8 mouse cellular contexts compared by ENCODE assay signal in genomic region chr11:57727303-57727969, GRCm38 (mm10).
DNase-seq lines count a peak whose midpoint lies in the region; ATAC-seq and TF ChIP-seq lines count a peak whose summit lies in the region.
"Had no signal": no experiment of that assay in that cellular context is flagged by ENCODE, and none has a peak within 500 bp of the region (broad histone marks: within the 10 kb centered on the region; RNA-seq: fewer than 3 reads in every experiment).

No protein-coding gene starts in this region.

- H3K4me1 ChIP-seq in kidney, embryonic 16.5 days (ENCODE audit: insufficient read depth, low read length), result peaks cover 8% of the 10 kb centered on the region; the same call in 1 of the 2 replicates
- H3K4me1 ChIP-seq in midbrain, postnatal 0 days (ENCODE audit: insufficient read depth, low read length), result no peaks in the 10 kb centered on the region
- H3K4me1 ChIP-seq: heart, embryonic 15.5 days had no signal

- intact Hi-C loops in left cerebral cortex, postnatal 36 days (cut with DNase I), result no loop called here

- H3K9ac ChIP-seq in kidney, embryonic 16.5 days (replicated peaks; ENCODE audit: low read length), result no peak overlapping the region
- H3K9ac ChIP-seq in midbrain, postnatal 0 days (replicated peaks; ENCODE audit: low read length, poor library complexity, severe bottlenecking), result no peak overlapping the region
- H3K9ac ChIP-seq: heart, embryonic 15.5 days had no signal

- ATAC-seq in kidney, embryonic 16.5 days (ENCODE audit: low FRiP score, low TSS enrichment), result peak; percentile 80
- ATAC-seq in midbrain, postnatal 0 days (ENCODE audit: low FRiP score), result peak; percentile 72

- H3K4me3 ChIP-seq in kidney, embryonic 16.5 days (ENCODE audit: low read length), result no peak overlapping the region
- no peak overlapping the region for H3K4me3 ChIP-seq in midbrain, postnatal 0 days (ENCODE audit: low read depth, low read length)
- H3K4me3 ChIP-seq: heart, embryonic 15.5 days had no signal

- no peaks in the 10 kb centered on the region for H3K27me3 ChIP-seq in kidney, embryonic 16.5 days (ENCODE audit: insufficient read depth, low read length)
- H3K27me3 ChIP-seq in midbrain, postnatal 0 days (ENCODE audit: insufficient read depth, low read length), result no peaks in the 10 kb centered on the region
- H3K27me3 ChIP-seq: heart, embryonic 15.5 days had no signal

- H3K4me2 ChIP-seq in kidney, embryonic 16.5 days (replicated peaks; ENCODE audit: low read depth, low read length), result no peak overlapping the region
- H3K4me2 ChIP-seq in midbrain, postnatal 0 days (ENCODE audit: low read depth, low read length, poor library complexity, severe bottlenecking), result no peak overlapping the region
- H3K4me2 ChIP-seq: heart, embryonic 15.5 days had no signal

- peak; percentile 63 to 84 for DNase-seq in cerebellum, postnatal 10 days
- DNase-seq in frontal cortex, postnatal 25 days (ENCODE audit: low spot score in 2 of 2), result peak; percentile 7 to 31
- DNase-seq in left cerebral cortex, postnatal 36 days (ENCODE audit: low spot score in 2 of 2), result peak; percentile 32 to 34
- DNase-seq in midbrain, postnatal 0 days (ENCODE audit: low spot score), result peak; percentile 78
- DNase-seq in embryo, embryonic 9.5 days (ENCODE audit: extremely low spot score), result no peak
- no peak for DNase-seq in adrenal gland, adult 18-20 months (ENCODE audit: low spot score in 2 of 2)

- H3K36me3 ChIP-seq in kidney, embryonic 16.5 days (ENCODE audit: insufficient read depth, low read length), result no peaks in the 10 kb centered on the region
- H3K36me3 ChIP-seq in midbrain, postnatal 0 days (ENCODE audit: insufficient read depth, low read length), result no peaks in the 10 kb centered on the region
- H3K36me3 ChIP-seq: heart, embryonic 15.5 days had no signal

- no peaks in the 10 kb centered on the region for H3K9me3 ChIP-seq in kidney, embryonic 16.5 days (ENCODE audit: low read length)
- H3K9me3 ChIP-seq in midbrain, postnatal 0 days (ENCODE audit: low read length), result no peaks in the 10 kb centered on the region
- H3K9me3 ChIP-seq: heart, embryonic 15.5 days had no signal

- 42% methylated on average over 9 of the region's 9 CpGs for WGBS in kidney, embryonic 16.5 days
- WGBS in midbrain, postnatal 0 days, result 48% methylated on average over 9 of the region's 9 CpGs

- TF ChIP-seq CTCF in midbrain, postnatal 0 days (IDR thresholded peaks at IDR 0.05), result no peak

- H3K27ac ChIP-seq in kidney, embryonic 16.5 days (ENCODE audit: low read length), result no peak overlapping the region
- H3K27ac ChIP-seq in midbrain, postnatal 0 days (ENCODE audit: low read depth, low read length), result no peak overlapping the region
- H3K27ac ChIP-seq: heart, embryonic 15.5 days had no signal

Comparison
In these comparisons a context has a peak if more than half of its experiments do, and no peak if none do; other contexts are left out.
1. DNase-seq: peak in cerebellum, postnatal 10 days (2 of 2), frontal cortex, postnatal 25 days (2 of 2), left cerebral cortex, postnatal 36 days (2 of 2) and midbrain, postnatal 0 days (single experiment); none in embryo, embryonic 9.5 days (single experiment) and adrenal gland, adult 18-20 months (0 of 2).